Mouse (Mus musculus) frontal cortex, postnatal 10 days (tissue): ENCODE results near the gene Nes.
A peak's percentile ranks its signal among the peaks of the same experiment; 100 is the strongest.

Experiments
- DNase-seq, 2 experiments: peaks; one replicate each; pipeline ENCODE4 v3.0.0; 2022; ENCODE audit warnings: low spot score in 2 of 2, mixed read lengths in 1 of 2

The Nes gene

DNA sequence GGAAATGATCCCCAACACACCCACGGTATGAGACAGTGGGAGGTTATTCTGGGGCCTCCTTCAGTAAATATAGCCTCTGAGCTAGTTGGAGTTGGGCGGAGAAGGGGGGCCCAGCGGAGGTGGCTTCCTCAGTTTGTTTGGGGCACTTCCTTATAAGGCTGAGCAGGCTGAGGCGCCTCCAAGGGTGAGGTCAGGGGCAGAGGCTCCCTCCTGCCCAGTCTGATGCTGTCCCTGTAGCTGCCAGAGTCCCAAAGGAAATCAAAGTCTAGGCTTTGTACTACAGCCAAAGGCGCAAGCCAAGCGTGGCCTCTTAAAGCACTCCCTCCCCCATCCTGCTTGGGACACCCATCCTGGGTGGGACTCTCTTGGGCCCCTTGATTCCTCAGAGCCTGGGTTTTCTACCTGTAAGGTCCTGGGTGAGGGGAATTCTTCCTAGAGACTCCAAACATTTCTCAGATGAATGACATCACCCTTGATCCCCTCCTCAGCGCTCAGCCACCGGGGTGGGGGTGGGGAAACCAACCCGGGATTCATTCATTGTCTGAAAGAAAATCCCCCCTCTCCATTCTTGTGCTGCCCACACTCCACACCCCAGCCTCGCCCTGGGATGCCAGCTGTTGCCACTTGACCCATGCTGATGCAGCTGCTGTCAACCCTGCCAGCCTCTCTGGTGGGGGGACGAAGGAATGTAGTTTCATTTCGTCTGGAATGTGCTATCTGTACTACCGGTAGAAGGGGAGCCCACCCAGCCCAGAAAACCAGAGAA is 12.1 kb downstream of the Nes start:
- peak in 1 of 2 experiments; percentile 6 for DNase-seq

DNA sequence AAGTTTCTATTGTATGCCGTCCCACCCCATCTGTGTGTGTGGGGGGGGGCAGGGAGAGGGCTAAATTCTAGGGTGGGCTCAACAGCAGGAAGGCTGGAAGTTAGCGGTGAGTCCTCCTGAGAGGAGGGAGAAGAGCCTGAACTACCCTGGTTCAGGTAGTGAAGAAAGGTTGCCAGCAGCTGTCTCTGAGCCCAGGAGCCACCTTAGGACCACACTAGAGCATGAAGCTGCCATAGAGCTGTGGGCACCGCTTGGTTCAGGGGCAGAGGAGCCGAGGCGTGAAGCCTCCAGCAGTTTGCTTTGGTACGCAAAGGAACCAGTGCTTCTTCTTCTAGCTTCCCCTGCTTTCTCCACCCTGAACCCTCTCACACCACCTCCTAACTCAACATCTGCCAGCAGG is 12.7 kb downstream of the Nes start:
- no peak for DNase-seq

DNA sequence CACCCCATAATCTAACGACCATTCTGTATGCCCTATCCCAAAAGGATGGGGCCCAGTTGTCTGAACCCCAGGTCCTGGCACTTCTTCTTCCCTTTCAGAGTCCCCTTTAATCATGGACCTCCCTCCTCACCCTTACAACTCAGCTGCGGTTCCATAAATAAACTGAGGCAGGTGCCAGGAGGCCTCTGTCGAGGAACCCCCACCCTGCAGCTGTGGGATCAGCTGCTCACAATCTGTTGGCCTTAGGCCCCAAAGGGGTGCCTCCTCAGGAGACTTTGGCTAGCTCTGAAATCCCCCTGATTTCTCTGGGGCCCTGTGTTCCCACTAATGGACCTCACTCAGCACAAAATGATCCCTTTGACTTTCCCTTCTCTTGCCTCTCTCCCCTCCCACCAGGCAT is 13.2 kb downstream of the Nes start:
- DNase-seq = no peak

DNA sequence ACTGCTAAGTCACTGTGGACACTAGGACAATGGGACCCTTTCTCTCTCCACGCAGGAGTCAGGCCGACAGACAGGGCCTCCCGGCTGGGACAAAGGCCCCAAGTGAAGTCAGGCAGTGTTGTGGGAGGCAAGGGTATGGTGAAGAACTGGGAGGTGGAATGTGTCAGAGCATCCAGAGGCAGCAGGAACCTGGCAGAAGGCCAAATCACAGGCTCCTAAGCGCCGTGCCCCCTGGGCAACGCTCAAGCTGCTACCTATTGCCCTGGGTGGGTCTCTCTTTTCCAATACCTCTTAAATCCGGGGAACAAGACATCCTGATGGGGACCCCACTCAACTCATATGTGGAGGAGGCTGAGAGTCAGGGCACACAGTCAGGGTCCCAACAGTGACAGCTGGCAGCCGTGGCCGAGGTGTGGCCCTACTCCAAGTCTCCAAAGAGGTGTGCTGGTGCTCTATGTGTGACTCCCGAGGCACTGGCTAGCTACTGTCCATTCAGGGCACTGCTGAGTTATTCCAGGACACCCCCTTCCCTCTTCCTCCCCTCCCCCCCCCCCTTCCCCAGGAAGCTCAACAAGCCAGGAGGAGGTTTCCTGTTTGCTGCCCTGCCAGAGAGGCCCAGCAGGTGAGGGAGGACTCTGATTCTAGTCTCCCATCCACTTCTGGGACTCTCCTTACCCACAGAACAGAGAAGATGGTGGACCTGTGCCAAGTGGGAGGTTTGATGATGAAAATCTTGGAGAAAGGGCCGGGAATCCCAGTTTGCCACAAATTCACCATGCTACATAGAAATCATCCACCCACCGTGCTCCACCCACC is 14.8 kb downstream of the Nes start:
- DNase-seq = no peak

DNA sequence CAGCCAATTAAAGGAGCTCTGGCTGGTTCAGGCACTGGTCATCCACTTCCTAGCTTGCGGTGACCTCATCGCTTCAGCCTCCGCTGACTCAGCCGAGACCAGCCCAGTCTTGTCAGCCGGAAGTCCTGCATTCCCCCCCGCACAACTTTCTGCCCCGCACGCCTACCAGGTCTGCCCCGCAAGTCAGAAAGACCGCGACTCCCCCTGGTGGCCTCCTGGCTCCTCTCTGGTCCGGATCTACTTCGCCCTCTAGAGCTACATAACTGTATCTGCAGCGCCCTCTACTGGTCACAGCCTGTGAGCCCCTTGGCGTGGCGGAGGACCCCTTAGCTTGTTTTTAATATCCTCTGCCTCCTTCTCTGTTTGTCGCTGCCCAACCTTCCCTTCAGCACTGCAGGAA is 16.0 kb downstream of the Nes start:
- DNase-seq = peak; percentile 88 to 93

DNA sequence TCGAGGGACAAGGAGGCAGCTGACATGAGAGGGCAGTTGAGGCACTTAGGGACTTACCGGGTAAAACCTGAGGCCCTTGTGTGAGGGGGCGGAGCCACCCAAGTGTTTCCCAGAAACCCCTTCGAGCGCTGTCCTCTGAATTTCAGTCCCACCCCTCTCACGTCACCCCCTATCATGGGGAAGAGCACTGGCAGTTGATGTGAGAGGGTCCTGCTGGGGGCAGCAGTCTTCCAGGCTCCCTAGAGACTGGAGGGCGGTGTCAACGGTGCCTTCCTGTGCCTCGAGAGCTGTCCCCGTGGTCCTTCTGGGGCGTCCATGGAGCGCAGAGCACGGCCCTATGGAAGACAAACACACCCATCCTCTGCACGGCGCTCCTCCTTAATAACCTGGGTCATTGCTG is 16.8 kb downstream of the Nes start:
- DNase-seq = peak in 1 of 2 experiments; percentile 64

DNA sequence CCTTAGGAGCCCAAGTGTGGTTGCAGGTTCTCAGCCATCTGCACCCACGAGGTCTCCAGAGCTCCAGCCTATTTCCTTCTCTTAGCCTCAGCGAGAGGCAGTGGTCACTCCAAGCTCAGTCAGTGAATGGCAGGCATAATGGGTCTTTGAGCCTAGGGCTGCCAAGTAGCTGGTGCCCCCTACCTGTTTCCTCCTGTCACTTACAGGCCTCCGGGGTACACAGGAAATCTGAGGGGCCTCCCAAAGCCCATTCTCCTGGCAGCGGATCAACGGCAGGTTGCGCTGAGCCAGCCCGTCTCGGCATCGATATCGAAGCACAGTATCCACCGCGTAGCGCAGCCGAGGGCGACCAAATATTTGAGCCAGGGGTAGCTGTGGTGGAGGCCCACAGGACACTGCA is 17.2 kb downstream of the Nes start:
- DNase-seq = no peak

DNA sequence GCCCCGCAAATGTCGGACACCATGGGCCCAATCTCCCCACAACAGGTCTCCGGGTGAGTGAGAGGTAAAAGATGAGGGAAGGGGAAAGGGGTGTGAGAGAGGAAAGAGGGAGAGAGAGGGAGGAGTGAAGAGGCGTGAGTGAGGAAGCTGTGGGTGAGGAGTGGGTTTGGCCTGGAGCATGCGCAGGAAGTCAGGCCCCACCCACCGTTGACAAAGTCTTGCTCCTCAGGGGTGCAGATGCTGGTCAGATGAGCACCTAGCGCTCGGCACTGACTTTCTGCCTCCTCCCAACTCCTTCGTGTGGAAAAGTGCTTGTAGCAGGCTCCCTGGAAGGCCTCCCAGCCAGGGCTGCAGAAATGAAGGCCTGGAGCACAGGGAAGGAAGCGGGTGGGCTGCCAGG is 19.1 kb downstream of the Nes start:
- DNase-seq = peak in 1 of 2 experiments; percentile 4

DNA sequence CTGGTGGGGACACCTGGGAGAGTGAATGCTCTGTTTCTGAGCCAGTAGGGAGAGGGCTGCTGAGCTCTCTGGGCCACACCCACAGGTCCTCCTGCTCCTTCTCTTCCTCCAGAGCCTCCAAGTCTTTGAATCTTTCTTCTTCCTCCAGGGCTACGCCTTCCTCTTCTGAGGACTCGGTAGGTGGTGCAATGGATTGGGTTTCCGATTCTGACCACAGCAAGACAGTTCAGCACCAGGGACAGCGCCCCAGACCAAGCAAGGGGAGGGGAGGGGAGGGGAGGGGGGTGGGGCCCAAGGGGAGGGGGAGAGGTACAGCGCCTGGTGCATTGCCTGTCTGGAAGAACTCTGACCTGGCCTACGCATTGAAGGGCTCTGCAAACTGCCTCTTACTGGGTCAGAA is 22.6 kb downstream of the Nes start:
- no peak for DNase-seq

DNA sequence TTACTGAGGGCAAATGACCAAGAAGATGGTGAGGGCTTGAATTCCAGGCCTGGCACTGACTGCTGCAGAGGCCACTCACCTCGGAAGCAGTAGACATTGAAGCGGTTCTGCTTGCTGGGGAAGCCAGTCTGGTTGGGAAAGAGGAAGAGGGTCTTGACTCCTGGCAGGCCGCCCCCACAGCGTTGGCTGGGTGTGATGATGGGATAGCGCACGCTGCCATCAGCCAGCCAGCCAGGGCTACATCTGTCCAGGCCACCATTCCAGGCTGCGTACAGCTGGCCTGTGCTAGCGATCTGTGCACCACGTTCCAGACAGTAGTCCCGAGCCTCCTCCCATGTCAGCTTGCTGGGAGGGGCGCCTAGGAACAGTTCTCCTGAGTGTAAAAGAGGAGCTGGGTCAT is 24.5 kb downstream of the Nes start:
- no peak for DNase-seq

DNA sequence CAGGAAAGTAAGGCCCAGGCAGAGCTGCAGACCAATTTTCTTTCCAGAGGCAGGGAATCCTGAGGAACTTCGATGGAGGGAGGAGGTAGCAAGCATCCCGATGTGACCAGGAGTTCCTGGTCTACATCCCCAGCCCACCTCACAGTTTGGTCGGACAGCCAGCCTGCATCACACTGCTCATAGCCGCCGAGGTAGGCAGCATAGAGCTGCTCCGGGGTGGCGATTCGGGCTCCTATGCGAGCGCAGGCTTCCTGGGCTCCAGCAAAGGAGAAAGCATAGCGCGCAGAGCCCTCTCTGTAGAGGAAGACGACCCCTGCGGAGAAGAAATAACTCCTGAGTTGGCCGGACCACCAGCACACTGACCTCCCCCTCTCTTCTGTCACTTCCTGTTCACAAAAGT is 25.5 kb downstream of the Nes start:
- DNase-seq = no peak

DNA sequence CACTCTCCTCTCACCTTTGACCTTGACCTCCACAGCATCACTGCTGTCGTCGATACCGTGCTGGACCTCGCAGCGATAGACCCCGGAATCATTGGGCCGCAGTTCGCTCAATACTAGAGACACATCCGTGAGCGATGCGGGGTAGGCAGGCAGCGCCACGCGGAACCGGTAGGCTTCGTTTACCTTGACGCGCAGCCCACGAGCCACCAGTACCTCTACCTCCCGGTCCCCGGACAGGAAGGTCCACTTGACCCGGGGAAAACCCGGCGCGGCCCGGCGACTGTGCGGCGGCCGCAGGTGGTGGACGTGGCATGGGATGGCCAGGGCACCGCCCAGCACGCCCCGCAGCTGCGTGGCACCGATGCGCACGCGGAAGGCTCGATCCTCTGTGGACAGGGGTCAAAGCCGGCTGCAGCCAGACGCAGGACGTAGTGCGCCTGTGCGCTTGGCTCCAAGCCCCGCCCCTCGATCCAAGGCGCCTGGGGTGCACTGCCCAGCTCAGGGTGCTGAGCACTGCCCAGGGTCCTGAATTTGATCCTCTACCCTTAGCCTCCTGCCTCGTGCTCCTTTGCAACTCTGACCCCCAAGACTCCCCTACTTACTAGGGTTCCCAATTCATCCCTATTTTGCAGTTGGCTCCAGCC is 26.2 kb downstream of the Nes start:
- DNase-seq = no peak

DNA sequence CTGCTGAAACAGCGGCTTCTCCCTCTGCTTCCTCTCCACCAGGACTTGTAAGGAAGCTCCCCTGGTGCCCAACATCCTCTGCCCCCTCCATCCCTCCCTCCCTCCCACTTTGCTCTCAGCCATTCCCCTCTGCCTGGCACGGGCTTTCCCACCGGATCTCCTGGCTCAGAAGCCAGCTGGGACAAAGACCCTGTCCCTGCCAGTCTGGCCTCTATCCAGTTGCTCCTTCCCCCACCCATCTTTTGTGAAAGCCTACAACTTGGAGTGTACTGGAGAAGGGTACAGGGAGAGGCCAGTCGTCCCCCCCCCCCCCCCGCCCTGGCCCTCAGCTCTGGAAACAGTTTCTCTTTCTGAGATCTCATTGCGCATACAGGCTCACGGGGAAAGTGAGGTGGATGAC is 27.9 kb downstream of the Nes start:
- DNase-seq = peak; percentile 68 to 80

DNA sequence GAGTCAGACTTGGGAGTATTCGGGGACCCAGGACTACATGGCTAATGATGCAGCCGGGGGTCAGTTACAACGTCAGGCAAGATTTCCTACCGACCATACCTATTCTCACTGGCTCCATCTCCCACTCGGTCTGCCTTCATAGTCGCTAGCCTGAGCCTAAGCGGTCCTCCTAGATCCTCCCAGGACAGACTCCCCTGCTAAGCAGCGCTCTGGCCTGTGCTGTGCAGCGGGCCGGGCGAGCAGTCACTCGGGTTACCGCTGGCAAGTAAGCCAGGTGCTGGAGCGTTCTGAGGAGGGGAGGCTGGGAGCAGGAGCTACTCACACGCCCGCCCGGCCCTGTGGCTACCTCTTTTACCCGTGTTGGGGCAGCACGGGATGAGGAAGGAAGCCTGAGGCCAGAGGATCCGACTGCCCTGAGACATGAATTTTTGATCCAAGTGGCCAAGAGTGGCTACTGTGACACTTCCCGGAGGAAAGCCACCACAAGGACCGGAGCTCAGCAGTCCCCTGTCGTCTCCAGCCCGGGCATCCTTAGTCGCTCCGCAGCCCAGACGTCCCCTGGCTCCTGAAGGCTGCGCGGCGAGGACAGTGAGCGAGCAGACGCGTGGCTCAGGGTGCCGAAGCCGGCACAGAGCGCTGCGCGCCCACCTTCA is 28.5 kb downstream of the Nes start:
- DNase-seq = no peak

DNA sequence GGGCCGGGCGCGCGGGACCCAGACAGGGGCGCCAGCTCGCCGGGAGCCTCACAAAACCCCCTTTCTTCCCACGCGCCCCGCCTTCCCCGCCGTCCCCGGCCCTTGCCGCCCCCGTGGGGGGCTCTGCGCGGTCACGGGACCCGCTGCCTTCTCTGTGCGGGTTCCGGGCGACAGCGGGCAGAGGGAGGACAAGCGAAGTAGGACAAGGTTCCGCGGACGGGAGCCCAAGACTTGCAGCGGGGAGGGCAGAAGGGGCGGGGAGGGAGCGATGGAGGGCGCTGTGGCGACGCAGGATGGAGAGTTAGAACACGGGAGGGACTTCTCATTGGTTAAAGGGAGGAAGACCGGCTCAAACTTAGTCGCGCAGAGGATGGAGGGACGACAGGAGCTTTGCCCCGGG is 29.3 kb downstream of the Nes start, which contains the start of gene Bcan:
Gene Bcan (minus strand): TSS at position 50 of the 400 bp plus-strand sequence.
- DNase-seq = peak; percentile 66 to 68

DNA sequence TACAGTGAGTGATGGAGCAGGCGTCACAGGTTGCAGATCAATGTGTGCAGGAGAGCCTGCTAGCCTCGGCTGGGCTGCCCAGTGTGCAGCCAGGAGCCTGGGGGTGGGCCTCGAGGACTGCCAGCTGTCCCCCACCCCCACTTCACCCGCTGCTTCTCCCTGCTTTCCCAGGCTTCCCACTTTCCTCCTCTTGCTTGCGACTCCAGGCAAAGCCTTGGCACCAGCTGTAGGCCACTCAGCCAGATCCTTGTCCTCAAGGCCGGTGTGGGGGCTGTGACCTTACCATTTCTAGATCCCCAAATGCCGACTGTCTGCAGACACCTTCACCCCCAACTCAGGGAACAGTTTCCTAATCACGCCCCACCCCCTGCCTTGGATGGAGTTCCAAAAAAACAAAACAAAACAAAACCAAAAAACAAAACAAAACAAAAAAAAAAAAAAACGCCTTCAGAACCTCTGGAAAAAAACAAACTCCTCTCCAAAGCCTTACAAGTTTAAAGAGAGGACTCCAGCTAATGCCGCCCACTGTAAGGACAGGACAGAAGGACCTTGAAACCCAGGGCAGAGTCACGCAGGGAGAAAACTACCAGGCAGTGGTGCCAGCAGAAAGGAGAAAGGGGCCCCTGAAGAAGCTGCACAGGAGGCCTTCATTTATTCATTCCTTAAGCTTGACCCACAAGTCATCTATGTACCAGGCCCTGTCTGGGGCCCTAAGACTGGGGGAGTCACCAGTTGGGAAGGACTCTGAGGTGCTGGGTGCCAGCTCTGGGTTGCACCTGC is 30.1 kb downstream of the Nes start:
- no peak for DNase-seq

DNA sequence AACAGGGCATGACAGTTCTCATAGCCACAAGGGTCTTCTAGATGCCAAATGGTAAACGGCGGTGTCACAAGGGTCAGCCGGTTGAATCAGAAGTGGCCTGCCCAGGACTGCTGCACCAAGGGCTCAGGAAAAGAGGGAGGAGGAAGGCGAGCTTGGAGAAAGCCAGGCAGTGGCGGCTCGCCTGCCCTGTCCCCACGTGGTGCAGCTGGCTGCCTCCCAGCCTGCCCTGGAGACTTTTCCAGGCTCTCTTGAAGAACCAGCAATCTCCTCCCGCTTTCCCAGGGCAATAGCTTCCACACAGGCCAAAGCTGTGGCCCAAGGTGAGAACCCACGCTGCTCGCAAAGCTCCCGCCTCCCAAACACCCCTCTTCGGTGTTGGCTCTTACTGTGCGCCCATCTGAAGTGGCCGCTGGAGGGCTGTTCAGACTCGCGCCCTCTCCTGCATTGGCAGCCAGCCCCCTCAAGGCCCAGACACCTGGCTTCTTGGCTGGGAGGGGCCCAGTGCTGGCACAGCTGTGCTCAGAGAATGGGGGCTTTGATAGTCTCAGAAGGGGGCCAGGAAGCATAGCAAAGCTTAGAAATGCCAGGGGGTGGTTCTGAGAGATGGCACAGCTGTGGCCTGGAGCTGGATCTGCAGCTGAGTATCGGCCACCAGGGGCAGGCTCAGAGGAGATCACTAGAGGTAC is 31.6 kb downstream of the Nes start:
- DNase-seq = no peak

DNA sequence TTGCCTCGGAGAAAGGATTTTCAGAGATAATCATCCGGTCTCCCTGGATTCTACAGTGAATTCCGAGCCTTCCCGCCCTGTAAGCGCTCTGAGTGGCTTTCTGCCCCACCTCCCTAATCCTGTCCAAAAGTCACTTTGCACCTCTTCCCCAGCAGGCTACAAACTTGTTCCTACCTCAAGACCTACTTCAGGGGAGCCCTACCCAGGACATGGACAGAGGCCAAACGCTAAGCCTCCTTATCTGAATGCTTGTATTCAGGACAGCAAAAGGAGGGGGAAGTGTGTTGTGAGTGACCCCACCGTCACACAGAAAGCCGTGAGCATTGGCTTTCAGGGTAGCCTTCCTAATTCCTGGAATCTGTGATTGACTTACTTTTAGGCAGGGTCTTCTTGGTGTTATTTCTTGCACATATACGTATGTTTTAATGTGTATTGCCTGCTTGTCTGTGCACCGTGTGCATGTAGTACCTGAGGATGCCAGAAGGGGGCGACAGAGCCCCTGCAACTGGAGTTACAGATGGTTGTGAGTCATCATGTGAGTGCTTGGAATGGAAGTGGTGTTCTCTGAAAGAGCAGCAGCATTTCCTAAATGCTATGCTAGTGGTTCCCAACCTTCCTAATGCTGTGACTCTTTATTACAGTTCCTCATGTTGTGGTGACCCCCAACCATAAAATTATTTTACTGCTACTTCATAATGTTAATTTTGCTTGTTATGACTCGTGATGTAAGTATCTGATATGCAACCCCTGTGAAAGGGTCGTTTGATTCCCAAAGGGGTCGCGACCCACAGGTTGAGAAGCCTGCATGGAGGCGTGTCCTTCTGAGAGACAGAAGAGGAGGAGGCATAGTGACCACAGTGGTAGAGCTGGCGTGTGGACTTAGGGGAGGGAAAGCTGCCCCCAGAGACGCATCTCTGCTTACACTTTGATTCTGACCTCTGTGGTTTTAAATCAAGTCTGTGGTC is 35.2 kb downstream of the Nes start:
- no peak for DNase-seq

DNA sequence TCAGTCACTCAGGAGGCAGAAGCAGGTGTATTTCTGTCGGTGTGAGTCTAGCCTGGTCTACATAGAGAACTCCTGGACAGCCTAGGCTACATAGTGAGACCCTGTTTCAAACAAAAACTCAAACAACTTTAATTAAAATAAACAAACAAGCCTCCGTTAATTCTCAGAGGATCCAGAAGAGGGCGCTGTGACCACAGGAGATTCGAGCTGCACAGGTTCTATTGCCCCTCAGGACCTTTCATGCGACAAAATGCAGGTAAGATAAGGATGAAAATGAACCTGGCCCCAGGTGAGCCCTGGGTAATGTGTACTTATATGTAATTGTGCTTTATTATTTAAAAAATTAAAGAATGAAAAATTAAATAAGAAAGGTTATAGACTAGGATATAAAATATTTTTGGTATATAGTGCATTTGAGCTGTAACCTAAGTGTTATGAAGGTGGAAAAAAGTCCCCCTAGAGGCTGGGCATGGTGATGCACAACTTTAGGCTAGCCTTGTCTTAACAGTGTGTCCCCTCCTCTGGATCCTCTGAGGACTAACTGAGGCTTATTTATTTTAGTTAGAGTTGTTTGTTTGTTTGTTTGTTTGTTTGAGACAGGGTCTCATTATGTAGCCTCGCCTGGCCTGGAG is 39.9 kb downstream of the Nes start:
- no peak for DNase-seq
